Mouse (Mus musculus) myocyte (in vitro differentiated cells): ENCODE data around the gene Crip1.
A peak's percentile ranks its signal among the peaks of the same experiment; 100 is the strongest.

Experiments
- CEBPB ChIP-seq: IDR thresholded peaks from 2 replicates; pipeline ENCODE4 v1.6.1; 2011; ENCODE audit warnings: mild to moderate bottlenecking, moderate library complexity; ENCODE audit not compliant: poor library complexity, insufficient read depth, severe bottlenecking
- MYOD1 ChIP-seq, 3 experiments: IDR thresholded peaks; one replicate each; pipeline ENCODE4 v1.6.1; 2011; ENCODE audit warnings: control low read depth in 2 of 3, low read depth in 2 of 3, mild to moderate bottlenecking in 2 of 3, moderate library complexity in 1 of 3; ENCODE audit not compliant: insufficient read length in 2 of 3, control insufficient read depth in 1 of 3
- POLR2A ChIP-seq: IDR thresholded peaks from one replicate; pipeline ENCODE4 v1.6.1; 2011; ENCODE audit warnings: low read depth, mild to moderate bottlenecking, control low read depth, moderate library complexity; ENCODE audit not compliant: insufficient read length
- TCF12 ChIP-seq: IDR thresholded peaks from one replicate; pipeline ENCODE4 v1.6.1; 2011; ENCODE audit warnings: mild to moderate bottlenecking, control low read depth; ENCODE audit not compliant: poor library complexity, insufficient read depth, severe bottlenecking

GRCm38 (mm10) chr12:113147481-113147880 is 1.4 kb downstream of the Crip1 start:
- TF ChIP-seq POLR2A (peak; percentile 47), MYOD1 (IDR thresholded peaks at IDR 0.05; ENCODE audit: control insufficient read depth in 1 of 3, insufficient read length in 2 of 3, low read depth in 2 of 3) (peak in 2 of 3 experiments; percentile 96 to 98), TCF12 (peak; percentile 88), CEBPB (no peak)
